Mouse (Mus musculus) c-Kit-positive CD71-negative TER-119-negative erythroid progenitor cells, embryonic 14.5 days (primary cell): Measurements from ENCODE around the gene Plvap.

Source experiments
- DNase-seq: peaks from one replicate; pipeline ENCODE4 v3.0.0-alpha.2; 2013; ENCODE audit warnings: low read depth

Plvap gene

GRCm38 (mm10) chr8:71486136-71486529 is 25.4 kb downstream of the Plvap start:
- no peak for DNase-seq

GRCm38 (mm10) chr8:71485142-71486135 is 26.1 kb downstream of the Plvap start, which contains the start of gene Ano8:
TSS of gene Ano8 (minus strand) at chr8:71485963.
- DNase-seq, result no peak

GRCm38 (mm10) chr8:71484736-71485135 is 26.8 kb downstream of the Plvap start:
- no peak for DNase-seq

GRCm38 (mm10) chr8:71483932-71484331 is 27.6 kb downstream of the Plvap start:
- no peak for DNase-seq

GRCm38 (mm10) chr8:71478943-71479342 is 32.6 kb downstream of the Plvap start:
- DNase-seq, result no peak

- DNase-seq, result no peak
These were observed 34.2 kb downstream of the Plvap start for GRCm38 (mm10) chr8:71477196-71477845.

GRCm38 (mm10) chr8:71476099-71476940 is 35.2 kb downstream of the Plvap start:
- DNase-seq, result no peak

- DNase-seq, result no peak
These were observed 35.9 kb downstream of the Plvap start for GRCm38 (mm10) chr8:71475702-71476075.

GRCm38 (mm10) chr8:71474785-71475701 is 36.5 kb downstream of the Plvap start:
- no peak for DNase-seq

- DNase-seq, result no peak
These were observed 37.2 kb downstream of the Plvap start for GRCm38 (mm10) chr8:71474344-71474743.

GRCm38 (mm10) chr8:71472601-71473386 is 38.8 kb downstream of the Plvap start:
- DNase-seq, result no peak

- no peak for DNase-seq
These were observed 39.7 kb downstream of the Plvap start for GRCm38 (mm10) chr8:71471861-71472260.

- no peak for DNase-seq
These were observed 40.7 kb downstream of the Plvap start for GRCm38 (mm10) chr8:71470913-71471255.

- DNase-seq, result no peak
These were observed 41.2 kb downstream of the Plvap start for GRCm38 (mm10) chr8:71470146-71470912.

- no peak for DNase-seq
These were observed 42.1 kb downstream of the Plvap start for GRCm38 (mm10) chr8:71469411-71469810.

- DNase-seq, result peak; percentile 96
These were observed 42.6 kb downstream of the Plvap start, which contains the start of gene Dda1 for GRCm38 (mm10) chr8:71468916-71469315. TSS of gene Dda1 (plus strand) at chr8:71469199.

- no peak for DNase-seq
These were observed 43.6 kb downstream of the Plvap start for GRCm38 (mm10) chr8:71468001-71468400.

- DNase-seq, result no peak
These were observed 44.4 kb downstream of the Plvap start for GRCm38 (mm10) chr8:71467201-71467600.

- DNase-seq, result no peak
These were observed 45.4 kb downstream of the Plvap start for GRCm38 (mm10) chr8:71466198-71466597.

GRCm38 (mm10) chr8:71465733-71466132 is 45.8 kb downstream of the Plvap start:
- no peak for DNase-seq
